Mouse (Mus musculus): ENCODE data around the gene Zfp131. TPM values are rescaled to one million over a fixed set of nuclear protein-coding genes. Genes with fewer than 3 reads are reported as not detected.

The Zfp131 gene
- polyA plus RNA-seq, 1 experiment: 9.9 TPM

DNA sequence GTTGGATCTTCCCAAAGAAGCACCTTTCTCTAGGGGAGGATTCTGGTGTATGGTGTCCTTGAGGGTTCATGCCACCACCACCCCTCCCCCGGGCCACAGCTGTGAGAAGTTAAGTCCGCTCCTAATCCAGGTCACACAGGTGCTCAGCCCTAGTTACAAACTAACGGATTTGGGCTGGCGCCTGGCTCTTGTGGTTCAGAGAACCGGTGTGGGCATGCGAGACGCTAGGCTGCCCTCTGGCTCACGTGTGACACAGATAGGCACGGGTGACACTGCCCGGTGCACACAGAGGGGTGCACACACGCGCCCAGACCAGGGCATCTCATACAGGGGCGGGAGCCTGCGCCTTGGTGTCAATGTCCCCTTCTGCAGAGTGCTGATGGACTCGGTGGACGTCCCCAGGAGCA is 35.5 kb downstream of the Zfp131 start:
- H3K9me3 ChIP-seq: no peaks in the 10 kb centered on the region
- TF ChIP-seq FLI1 (IDR thresholded peaks at IDR 0.05; ENCODE audit: low read length) (no peak), GATA1 (IDR thresholded peaks at IDR 0.05; ENCODE audit: borderline replicate concordance, low read length) (no peak)
- peaks cover 7% of the 10 kb centered on the region for H3K36me3 ChIP-seq (replicated peaks; ENCODE audit: low read length)
- H3K4me3 ChIP-seq (replicated peaks): peak overlapping the region; percentile 86
- peaks cover 12% of the 10 kb centered on the region for H3K4me1 ChIP-seq
- peaks cover 16% of the 10 kb centered on the region for H3K27me3 ChIP-seq (replicated peaks)

DNA sequence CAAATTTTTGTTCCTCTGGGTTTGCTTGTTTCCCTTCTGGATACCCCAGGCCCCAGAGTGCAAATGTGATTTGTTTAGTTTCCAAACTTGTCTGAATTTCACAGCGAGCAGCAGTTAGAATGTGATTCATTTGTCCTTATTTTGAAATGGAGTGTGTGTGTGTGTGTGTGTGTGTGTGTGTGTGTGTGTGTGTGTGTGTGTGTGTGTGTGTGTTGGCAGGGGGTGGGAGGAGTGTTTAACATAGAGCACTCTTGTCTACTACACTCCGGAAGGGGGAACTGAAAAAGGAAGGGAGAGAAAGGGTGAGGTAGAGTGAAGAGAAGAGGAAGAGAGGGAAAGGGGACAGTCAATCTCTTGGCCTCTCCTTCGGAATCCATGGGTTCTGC is 36.1 kb downstream of the Zfp131 start:
- H3K27me3 ChIP-seq (replicated peaks): peaks cover 16% of the 10 kb centered on the region
- no peak for TF ChIP-seq FLI1 (IDR thresholded peaks at IDR 0.05; ENCODE audit: low read length)
- no peak for TF ChIP-seq GATA1 (IDR thresholded peaks at IDR 0.05; ENCODE audit: borderline replicate concordance, low read length)
- no peak overlapping the region for H3K4me3 ChIP-seq (replicated peaks)
- no peaks in the 10 kb centered on the region for H3K9me3 ChIP-seq
- peaks cover 2% of the 10 kb centered on the region for H3K36me3 ChIP-seq (replicated peaks; ENCODE audit: low read length)
- H3K4me1 ChIP-seq: peaks cover 16% of the 10 kb centered on the region

DNA sequence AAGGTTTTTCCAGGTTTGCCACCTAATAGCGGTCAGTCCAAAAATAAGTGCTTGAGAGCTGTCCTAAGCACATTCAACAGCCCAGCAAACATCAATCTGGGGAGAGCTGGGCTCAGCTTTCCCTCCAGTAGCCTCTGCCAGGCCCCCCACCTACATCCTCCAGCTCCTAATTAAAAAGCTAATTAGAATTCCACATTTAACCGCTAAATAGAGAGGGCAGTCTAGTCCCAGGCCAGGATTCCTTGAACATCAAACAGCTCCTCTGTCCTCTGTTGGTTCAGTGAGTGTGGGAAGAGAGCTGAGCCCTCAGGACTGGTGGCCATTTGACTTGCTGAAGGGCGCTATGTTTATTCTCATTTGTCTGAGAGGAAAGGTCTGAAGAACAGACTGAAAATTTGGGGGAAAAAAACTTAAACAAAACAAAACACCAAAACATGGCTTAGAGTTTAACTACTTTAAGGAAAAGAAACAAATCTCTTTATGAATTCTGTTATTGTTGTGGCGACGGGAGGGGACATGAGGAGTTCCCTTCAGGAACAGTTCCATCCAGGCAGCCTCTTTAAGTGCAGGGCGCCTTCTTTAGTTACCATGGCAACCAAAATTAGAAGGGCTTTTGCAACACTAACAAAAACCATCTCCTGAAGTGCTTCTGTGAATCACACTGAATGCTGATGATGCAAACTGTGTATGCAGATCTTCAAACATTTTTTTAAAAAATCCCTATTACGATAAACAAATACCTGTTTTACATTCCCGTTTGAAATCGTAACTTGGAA is 36.6 kb downstream of the Zfp131 start:
- H3K4me3 ChIP-seq (replicated peaks): no peak overlapping the region
- no peaks in the 10 kb centered on the region for H3K36me3 ChIP-seq (replicated peaks; ENCODE audit: low read length)
- peaks cover 16% of the 10 kb centered on the region for H3K27me3 ChIP-seq (replicated peaks)
- no peaks in the 10 kb centered on the region for H3K9me3 ChIP-seq
- H3K4me1 ChIP-seq: peaks cover 16% of the 10 kb centered on the region
- TF ChIP-seq GATA1 (IDR thresholded peaks at IDR 0.05; ENCODE audit: borderline replicate concordance, low read length): no peak
- TF ChIP-seq FLI1 (IDR thresholded peaks at IDR 0.05; ENCODE audit: low read length): no peak

DNA sequence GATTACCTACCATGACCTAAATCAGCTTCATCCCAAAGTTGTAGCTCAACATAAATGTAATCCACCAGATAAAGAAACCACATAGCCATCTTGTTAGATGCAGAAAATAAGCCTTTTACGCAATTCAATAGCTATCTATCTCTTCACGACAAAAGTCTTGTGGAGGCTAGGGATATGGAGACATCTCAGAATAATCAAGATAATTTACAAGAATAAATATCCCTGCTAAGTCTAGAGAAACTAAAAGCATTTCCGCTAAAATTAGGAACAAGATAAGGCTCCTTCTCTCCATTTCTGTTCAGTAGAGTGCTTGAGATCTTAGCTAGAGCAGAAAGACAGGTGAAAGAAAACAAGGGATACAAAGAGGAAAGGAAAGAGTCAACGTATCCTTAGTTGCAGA is 43.8 kb downstream of the Zfp131 start:
- no peaks in the 10 kb centered on the region for H3K36me3 ChIP-seq (replicated peaks; ENCODE audit: low read length)
- peaks cover 17% of the 10 kb centered on the region for H3K4me1 ChIP-seq
- H3K4me3 ChIP-seq (replicated peaks): no peak overlapping the region
- TF ChIP-seq FLI1 (IDR thresholded peaks at IDR 0.05; ENCODE audit: low read length): no peak
- TF ChIP-seq GATA1 (IDR thresholded peaks at IDR 0.05; ENCODE audit: borderline replicate concordance, low read length): no peak
- H3K27me3 ChIP-seq (replicated peaks): peaks cover 3% of the 10 kb centered on the region
- peaks cover 6% of the 10 kb centered on the region for H3K9me3 ChIP-seq

GRCm38 (mm10) chr13:119743470-119743869 is 47.2 kb downstream of the Zfp131 start:
- Histone ChIP-seq H3K4me3 (replicated peaks) (no peak overlapping the region), H3K4me1 (peaks cover 38% of the 10 kb centered on the region), H3K36me3 (replicated peaks; ENCODE audit: low read length) (no peaks in the 10 kb centered on the region), H3K9me3 (peaks cover 6% of the 10 kb centered on the region), H3K27me3 (replicated peaks) (peaks cover 3% of the 10 kb centered on the region)
- no peak for TF ChIP-seq GATA1 (IDR thresholded peaks at IDR 0.05; ENCODE audit: borderline replicate concordance, low read length)
- TF ChIP-seq FLI1 (IDR thresholded peaks at IDR 0.05; ENCODE audit: low read length): no peak

- H3K27me3 ChIP-seq (replicated peaks): peaks cover 3% of the 10 kb centered on the region
- H3K4me3 ChIP-seq (replicated peaks): no peak overlapping the region
- H3K4me1 ChIP-seq: peaks cover 44% of the 10 kb centered on the region
- H3K36me3 ChIP-seq (replicated peaks; ENCODE audit: low read length): no peaks in the 10 kb centered on the region
- H3K9me3 ChIP-seq: peaks cover 2% of the 10 kb centered on the region; the same call in 1 of the 2 replicates
- TF ChIP-seq GATA1 (IDR thresholded peaks at IDR 0.05; ENCODE audit: borderline replicate concordance, low read length): no peak
- TF ChIP-seq FLI1 (IDR thresholded peaks at IDR 0.05; ENCODE audit: low read length): no peak
Observed at GRCm38 (mm10) chr13:119742711-119743415, 47.8 kb downstream of the Zfp131 start.

DNA sequence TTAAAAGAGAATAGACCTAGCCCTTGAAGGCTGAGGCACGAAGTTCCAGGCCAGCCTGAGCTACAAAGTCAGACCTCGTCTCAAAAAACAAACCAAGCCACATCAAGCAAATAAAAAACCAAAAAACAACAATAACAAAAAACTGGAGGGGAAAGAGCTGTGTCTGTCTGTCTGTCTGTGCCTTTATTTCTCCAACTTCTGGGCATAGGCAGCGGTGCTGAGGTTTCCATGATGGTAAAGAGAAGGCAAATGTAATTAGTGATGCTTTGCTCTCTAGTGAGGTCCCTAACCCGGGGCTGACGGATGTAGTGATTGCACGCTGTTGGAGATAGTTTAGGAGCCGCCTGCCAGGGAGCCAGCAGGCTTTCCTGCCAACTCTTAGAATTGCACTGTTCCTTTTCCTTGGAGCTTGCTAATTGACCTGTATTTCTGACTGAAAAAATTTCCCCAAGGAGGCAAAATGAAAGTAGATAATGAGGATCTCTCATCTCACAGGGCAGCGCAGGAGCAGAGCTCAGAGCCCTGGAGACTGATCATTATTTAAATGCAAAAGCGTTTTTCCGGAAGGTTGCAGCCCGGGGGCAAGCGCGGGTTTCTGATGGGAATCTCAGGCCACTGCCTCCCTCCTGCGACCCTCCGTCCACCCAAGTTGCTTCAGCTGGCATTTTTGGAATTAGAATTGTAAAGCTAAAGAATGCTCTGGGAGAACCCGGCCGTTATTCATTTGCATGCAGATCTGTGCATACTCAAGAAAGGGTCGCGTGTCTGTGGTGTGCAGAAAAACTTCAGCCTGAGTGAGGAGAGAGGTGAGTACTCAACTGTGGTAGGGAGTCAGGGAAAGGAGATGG is 49.1 kb downstream of the Zfp131 start:
- TF ChIP-seq FLI1 (IDR thresholded peaks at IDR 0.05; ENCODE audit: low read length): no peak
- no peak for TF ChIP-seq GATA1 (IDR thresholded peaks at IDR 0.05; ENCODE audit: borderline replicate concordance, low read length)
- Histone ChIP-seq H3K4me3 (replicated peaks) (peak overlapping the region; percentile 73), H3K9me3 (no peaks in the 10 kb centered on the region), H3K36me3 (replicated peaks; ENCODE audit: low read length) (no peaks in the 10 kb centered on the region), H3K4me1 (peaks cover 57% of the 10 kb centered on the region), H3K27me3 (replicated peaks) (peaks cover 3% of the 10 kb centered on the region)

DNA sequence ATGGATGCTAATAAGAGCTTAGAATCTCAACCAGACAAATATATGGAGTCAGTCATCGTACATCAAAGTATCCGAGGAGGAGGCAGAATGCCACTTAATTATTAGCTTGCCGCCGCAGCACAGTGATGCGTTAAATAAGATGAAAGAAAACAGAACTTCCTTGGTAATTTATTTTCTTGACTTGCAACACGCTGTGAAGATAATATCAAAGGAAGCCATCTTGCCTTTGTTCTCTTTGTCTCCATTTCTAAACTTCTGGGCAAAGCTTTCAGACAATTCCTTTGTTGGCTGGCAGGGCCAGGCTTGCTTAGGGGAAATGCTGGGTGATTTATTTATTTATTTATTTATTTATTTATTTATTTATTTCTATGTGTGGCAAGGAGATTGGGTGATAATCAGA is 59.2 kb downstream of the Zfp131 start:
- no peak for TF ChIP-seq FLI1 (IDR thresholded peaks at IDR 0.05; ENCODE audit: low read length)
- TF ChIP-seq GATA1 (IDR thresholded peaks at IDR 0.05; ENCODE audit: borderline replicate concordance, low read length): no peak
- Histone ChIP-seq H3K36me3 (replicated peaks; ENCODE audit: low read length) (no peaks in the 10 kb centered on the region), H3K4me3 (replicated peaks) (no peak overlapping the region), H3K4me1 (0 out of 2 replicates have a peak, but pooled peaks cover 3% of the 10 kb centered on the region), H3K9me3 (no peaks in the 10 kb centered on the region), H3K27me3 (replicated peaks) (peaks cover 13% of the 10 kb centered on the region)

DNA sequence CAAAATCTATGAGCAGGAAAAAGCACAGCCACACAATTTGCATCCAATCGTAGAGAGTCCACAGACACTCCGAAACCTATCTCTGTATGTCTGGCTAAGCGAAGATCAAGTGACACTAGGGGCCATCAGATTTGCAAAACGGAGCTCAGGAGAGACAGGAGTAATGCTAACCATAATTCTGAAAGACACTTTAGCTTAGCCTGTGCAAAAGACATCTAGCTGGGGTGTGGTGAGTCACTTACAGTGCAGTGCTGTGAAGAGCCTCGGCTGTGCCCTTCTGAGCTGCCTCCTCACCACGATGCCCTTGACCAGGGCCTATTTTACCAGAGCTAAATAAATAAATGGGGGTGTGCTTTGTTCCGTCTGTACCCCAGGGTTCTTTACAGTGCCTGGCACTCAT is 61.3 kb downstream of the Zfp131 start:
- H3K4me1 ChIP-seq: 0 out of 2 replicates have a peak, but pooled peaks cover 3% of the 10 kb centered on the region
- no peak overlapping the region for H3K4me3 ChIP-seq (replicated peaks)
- no peaks in the 10 kb centered on the region for H3K36me3 ChIP-seq (replicated peaks; ENCODE audit: low read length)
- TF ChIP-seq GATA1 (IDR thresholded peaks at IDR 0.05; ENCODE audit: borderline replicate concordance, low read length): no peak
- no peak for TF ChIP-seq FLI1 (IDR thresholded peaks at IDR 0.05; ENCODE audit: low read length)
- peaks cover 13% of the 10 kb centered on the region for H3K27me3 ChIP-seq (replicated peaks)
- H3K9me3 ChIP-seq: no peaks in the 10 kb centered on the region

Measured in megakaryocyte, embryonic 14.5 days (primary cell).